Mouse (Mus musculus) stomach, postnatal 0 days (tissue): ENCODE results near the gene Foxl1.

Experiments
- CTCF ChIP-seq: IDR thresholded peaks from 2 replicates; pipeline ENCODE4 v1.5.1; 2016; ENCODE audit warnings: antibody characterized with exemption, low read depth, mild to moderate bottlenecking, moderate library complexity
- EP300 ChIP-seq: optimal IDR thresholded peaks from 2 replicates; pipeline ENCODE3; 2016; ENCODE audit warnings: antibody characterized with exemption

DNA sequence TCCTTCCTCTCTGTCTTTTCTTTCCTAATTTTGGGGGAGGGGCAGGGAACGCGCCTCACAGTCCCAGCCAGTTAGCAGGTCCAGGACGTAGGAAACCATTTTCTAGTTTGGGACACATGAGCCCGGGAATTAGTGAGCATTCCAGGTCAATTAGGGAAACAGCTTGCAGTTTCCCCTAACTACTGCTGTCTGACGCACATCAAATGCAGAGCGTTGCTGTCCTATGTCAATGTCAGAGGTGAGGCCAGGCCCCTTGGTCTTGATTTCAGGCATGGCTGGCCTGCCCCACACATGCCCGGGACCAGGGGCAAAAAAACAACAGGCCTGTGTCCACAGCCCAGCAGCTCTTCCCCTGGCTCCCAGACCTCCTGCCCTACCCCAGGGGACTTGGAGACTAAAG is 42.4 kb downstream of the Foxl1 start:
- TF ChIP-seq CTCF, result no peak
- TF ChIP-seq EP300, result no peak
